Mouse (Mus musculus): ENCODE data around the gene Tmem37.

Gene Tmem37

DNA sequence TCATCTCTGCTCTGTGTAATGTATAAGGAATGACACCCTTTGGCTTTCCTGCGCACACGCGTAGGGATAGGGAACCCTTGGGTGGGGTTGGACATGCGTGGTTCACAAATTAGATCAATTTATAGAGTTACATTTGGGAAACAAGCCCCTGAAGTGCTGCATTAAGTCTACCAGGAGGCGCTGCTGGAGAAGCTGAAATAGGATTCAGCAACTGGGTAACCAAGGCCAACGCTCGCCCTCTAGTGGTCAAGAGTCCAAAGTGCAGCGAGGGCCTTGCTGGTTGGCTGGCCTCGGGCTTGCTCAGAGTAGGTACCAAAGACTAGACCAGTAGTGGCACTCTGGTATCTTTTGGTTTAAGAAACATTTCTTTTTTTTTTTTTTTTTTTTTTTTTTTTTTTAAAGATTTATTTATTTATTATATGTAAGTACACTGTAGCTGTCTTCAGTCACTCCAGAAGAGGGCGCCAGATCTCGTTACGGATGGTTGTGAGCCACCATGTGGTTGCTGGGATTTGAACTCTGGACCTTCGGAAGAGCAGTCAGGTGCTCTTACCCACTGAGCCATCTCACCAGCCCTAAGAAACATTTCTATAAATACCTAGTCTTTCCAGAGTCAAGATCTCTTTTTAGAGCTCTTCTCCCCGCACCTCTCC, 19.7 kb upstream of the Tmem37 start:
- DNase-seq (ENCODE audit: low spot score in 2 of 2) = peak; percentile 76 to 88

DNA sequence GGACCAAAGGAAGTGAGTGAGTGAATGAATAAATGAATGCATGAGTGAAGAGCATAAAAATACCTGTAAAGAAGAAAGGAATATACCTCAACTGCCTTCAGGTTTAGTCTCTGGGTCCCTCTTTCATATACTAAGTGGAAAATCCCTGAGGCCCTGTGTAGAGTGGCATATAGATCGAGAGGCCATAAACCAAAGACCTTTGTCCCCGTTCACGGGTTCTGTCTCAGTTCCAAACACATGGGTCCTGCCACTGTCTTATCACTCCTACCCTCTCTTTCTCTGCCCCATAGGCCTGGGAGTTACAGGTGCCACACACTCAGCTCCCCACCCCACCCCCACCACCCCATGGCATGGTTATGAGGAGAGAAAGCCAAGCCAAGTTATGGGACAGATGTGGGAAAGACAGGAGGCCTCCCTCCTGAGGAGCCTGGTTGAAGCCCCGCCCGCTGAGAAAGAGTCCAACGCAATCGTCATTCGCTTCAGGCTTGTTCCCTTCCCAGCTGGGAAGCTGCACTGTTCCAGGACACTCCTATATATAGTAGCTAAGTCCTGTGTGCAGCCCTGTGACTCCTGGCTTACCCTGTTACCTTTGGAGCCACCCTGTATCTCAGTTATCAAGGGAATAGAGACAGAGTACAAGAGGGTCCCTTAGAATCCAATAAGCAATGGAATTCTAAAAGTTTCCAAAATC, 17.2 kb upstream of the Tmem37 start:
- DNase-seq (ENCODE audit: low spot score in 2 of 2) = no peak

DNA sequence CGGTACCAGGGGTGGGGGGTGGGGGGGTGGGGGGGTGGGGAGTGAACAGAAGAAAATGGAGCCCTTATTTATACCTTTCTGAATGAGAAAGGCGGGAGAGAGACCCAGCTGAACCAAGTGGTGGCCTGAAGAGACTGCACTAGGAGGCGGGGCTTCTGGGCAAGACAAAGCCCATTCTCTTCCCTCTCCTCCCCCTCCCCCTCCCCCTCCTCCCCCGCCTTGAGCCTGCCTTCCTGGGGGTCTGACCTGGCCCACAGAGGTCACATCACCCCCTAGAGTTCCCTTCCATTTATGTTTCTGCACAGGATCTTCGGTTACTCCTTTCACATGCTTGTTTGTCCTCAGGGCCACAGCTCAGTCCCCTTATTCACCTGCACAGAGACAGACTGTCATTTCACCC, 15.3 kb upstream of the Tmem37 start:
- no peak for DNase-seq (ENCODE audit: low spot score in 2 of 2)

DNA sequence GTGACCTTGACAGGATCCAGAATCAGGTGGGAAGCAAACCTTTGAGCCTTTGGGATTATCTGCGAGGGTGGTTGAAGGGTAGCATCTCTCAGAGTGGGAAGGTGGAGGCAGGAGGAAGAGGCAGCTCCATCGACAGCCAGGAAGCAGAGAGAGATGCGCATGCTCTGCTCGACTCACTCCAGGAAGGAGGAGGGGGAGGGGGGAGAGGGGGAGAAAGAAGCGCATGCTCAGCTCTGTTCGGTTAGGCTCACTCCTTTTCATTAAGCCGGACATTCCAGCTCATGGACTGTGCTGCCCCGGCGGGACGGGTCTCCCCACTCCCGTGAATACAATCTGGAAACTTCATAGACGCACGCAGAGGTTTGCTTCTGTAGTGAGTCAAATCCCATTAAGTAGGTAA, 12.8 kb upstream of the Tmem37 start:
- no peak for DNase-seq (ENCODE audit: low spot score in 2 of 2)

DNA sequence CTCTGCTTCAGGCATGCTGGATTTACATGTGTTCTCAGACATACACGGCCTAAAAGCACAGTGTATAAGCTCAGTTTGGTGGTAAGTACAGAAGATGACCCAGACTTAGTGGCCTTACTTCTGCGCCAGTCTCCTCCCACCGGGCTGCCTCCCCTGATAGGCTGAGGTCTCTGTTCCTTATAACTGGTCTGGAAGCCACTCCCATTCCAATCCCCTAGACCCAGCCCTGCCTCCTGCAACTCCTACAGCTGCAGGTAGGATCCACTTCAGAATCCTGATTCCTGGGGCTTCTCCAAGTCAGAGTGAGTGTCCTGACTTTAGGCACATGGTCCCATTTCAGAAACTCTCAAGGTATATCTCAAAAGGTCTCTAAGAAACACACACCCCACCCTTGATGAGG, 11.8 kb upstream of the Tmem37 start:
- DNase-seq (ENCODE audit: low spot score in 2 of 2) = no peak

DNA sequence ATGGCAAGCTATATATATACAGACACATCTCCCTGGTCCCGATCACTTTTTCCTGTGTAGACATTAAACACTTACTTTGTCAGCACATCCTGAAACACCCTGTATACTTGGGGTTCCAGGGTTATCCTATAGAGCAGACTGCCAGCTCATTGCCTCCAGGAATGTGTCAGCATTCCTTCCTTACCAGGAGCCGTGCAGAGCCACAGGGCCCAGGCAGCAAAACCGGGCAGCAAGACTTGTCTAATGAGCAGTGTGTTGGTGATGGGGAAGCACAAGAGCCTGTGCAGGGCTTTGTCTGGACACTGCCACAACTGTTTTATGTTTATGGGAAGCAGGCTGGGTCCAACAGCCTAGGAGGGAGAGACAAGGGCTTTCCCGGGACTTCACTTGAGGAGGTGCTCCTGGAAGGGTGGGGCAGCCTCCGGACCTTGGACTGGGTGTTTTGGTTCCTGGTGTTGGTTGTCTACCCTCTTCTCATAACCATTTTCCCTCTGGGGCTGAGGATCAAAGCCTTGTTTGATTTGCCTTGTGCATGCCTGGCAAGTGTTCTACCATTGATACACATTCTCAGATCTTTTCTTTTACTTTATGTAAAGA, 10.1 kb upstream of the Tmem37 start:
- no peak for DNase-seq (ENCODE audit: low spot score in 2 of 2)

DNA sequence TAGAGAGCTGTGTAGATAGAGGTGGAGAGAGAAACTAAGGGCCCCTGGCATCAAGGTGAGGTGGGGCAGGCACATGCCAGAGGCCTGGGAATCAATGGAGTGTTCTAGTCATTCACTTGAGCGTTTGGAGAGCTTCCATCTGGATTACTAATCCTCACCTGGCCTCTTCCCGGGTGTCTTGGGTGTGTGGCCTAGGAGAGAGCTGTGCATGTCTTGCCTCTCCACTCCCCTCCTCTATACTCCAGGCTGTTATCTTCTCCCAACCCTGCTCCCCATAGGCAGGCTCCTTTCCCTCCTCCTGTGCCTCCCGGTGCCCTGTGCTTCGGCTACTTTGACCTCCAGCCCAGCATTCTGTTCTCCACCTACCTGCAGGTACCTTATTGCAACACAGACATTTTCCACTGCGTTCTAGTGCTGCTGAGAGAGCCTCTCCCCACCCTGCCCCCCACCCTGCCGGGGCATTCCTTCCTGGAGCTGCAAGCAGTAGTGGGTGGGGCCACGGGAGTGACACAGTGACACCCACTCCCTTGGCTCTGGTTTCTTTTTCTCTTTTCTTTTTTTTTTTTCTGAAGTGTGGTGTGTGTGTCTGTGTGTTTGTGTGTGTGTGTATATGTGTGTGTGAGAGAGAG, 9.2 kb upstream of the Tmem37 start:
- DNase-seq (ENCODE audit: low spot score in 2 of 2) = peak in 1 of 2 experiments; percentile 14

DNA sequence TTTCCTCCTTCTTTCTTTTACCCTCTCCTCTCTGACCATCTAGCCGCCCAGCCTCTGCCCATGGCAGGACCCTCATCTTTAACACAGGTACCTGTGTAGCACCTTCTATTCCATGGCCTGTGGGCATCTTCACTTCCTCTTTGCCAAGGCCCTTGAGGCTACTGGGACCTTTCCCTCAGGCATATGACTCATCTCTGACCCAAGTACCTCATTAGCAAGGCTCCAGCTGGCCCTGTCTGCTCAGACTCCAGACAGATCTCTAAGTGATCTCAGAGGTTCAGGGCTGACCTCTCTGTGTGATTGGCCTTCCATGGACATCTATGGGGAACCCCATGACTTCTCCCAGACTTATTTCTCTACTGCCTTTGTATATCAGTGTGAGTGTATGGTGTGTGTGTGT, 6.8 kb upstream of the Tmem37 start:
- no peak for DNase-seq (ENCODE audit: low spot score in 2 of 2)

DNA sequence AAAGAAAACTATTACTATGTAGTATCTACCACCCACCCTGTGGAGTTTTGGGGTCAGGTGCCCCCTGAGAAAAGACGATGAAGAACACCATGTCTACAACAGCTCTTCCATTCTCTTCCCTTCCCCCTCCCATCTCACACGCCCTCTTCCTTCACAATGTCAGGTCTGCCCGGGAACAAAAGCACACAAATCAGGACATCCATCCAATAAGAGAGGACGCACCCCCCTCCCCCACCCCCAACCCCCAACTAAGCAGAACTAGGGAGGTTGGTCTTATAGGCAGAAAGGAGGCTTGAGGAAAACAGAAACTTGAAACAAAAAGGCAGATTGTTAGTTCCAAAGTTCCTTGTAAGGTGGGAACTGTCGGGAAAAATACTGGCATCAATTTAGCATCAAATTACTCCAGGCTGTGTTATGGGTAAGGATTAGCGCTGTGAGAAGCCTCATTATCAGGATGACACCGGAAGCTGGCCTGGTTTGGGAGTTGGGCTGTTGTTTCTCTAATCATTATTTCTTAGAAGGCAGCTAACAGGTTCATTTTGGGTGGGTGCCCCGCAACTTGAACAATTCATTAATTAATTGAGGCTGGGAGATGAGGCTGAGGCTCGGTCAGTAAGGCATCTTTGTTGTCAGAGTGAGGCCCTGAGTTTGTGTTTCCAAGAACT, 4.0 kb upstream of the Tmem37 start:
- no peak for DNase-seq (ENCODE audit: low spot score in 2 of 2)

DNA sequence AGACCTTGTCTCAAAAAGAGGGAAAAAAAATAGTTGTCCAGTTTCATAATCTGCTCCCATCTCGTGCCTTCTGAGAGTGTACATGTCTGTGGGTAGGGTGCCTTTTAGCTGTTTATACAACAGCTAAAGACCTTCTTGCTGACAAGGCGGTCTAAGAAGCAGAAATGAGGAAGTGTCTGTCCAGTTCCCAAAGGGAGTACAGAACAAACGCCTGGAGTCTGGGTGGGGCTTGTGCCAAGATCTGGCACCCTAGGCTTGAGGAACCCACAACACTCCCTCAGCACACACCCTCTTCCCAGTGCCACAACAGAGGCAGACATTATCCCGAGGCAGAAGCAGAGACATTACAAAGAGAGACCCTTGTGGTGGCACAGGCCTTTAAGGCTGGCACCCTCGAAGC, 1.6 kb upstream of the Tmem37 start:
- DNase-seq (ENCODE audit: low spot score in 2 of 2) = no peak

DNA sequence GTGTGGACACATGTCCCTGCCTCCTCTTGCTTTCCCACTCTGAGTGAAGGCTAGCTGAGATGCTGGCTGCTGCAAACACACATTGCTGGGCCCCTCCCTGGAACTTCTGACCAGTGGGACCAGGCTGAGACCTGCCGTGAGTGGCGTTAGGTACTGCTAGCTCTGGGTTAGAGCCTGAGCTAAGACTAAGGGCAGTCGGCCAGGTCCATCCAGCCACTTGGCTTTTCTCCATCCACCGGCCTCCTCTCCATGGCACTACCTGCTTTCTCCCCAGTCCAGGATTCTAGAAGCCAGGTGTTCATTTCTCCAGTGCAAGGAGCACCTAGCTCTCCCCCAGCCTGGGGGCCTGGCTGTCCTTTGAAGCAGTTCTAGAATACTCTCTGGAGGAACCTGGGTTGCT, 1.1 kb upstream of the Tmem37 start:
- no peak for DNase-seq (ENCODE audit: low spot score in 2 of 2)

DNA sequence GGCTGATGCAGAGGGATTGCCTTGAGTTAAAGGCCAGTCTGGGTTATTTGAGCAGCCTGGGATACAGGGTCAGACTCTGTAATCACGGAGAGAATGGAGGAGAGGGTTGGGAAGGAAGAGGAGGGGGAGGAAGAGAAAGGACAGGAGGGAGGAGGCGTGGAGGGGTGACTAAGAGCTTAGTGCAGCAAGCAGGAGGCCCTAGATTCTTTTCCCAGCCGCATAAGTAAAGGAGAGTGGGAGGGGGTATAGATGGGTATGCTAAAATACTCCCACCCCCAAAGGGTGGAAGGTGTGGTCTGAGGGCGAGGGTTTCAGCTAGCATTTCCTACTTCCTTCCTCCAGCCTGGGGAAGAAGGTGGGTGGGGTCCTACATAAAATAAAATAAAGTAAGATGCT, 431 bp upstream of the Tmem37 start:
- DNase-seq (ENCODE audit: low spot score in 2 of 2) = no peak

DNA sequence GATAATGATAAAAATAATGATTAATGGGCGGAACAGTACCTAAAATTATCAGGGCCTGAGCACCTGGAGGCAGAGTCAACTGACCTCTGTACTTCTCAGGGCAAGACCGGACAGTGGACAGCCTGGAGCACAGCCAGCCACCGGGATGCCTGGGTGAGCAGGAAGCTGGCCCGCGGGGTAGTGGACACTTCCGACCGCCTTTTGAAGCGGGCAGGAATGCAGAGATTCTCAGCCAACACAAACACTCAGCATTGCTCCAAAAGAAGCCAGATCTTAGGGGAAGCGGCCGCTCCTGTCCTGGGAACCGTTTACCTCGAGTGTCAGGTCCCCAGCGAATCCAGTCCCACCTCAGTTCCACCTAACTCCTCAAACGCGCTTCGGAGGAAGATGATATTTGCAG, 974 bp downstream of the Tmem37 start:
- DNase-seq (ENCODE audit: low spot score in 2 of 2) = peak in 1 of 2 experiments; percentile 48

DNA sequence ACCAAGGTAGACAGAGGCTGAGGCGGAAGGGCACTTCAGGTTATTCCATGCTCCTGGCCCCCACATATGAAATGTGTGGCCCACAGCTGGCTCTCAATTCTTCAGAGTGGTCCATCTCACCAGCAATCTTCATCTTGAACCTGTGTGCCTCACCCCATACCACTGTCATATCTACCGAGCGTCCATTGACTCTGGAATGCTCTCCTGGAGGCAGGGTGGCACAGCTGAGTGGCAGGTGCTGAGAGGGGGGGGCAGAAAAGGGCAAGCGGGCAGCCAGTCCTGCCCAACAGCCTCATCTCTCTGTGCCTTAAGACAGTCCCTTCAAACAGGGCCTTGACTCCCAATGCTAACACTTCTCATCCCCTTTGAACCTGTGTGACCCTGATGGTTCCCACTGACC, 2.7 kb downstream of the Tmem37 start:
- no peak for DNase-seq (ENCODE audit: low spot score in 2 of 2)

DNA sequence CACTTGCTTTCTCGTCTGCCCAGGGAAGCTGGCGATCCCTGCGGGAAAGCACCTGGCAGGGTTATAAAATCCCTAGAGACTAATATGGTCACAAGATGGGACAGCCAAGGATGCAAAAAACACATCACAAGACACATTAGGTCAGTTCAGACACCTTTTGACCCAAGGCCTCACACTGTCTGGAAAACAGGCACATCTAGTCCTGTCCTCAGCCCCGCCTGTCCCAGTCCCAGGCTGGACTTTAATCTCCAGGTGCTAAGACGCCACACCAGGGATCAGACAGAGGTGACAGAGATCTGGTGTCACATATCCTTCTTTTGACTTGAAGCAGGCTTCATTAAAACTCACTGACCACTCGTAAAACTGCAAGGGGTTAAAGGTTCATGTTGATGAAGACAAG, 3.7 kb downstream of the Tmem37 start:
- no peak for DNase-seq (ENCODE audit: low spot score in 2 of 2)

DNA sequence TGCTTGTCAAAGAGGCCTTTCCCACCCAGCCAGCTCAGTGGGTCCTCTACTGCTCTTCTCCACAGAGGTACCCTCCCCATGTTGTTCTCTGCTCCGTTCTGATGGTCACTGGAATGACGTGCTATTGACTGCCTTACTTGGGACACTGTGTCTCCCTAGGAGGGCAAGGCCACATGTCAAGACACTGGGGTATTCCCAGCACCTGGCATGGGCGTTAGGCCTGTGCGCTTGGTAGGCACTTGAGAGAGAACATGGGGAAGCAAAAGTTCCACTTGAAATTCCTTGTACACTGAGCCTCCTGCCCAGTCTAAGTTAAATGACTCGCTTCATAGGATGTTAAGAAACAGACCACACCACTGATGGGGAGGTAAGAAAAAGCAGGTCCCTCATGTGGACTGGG, 4.8 kb downstream of the Tmem37 start:
- no peak for DNase-seq (ENCODE audit: low spot score in 2 of 2)

DNA sequence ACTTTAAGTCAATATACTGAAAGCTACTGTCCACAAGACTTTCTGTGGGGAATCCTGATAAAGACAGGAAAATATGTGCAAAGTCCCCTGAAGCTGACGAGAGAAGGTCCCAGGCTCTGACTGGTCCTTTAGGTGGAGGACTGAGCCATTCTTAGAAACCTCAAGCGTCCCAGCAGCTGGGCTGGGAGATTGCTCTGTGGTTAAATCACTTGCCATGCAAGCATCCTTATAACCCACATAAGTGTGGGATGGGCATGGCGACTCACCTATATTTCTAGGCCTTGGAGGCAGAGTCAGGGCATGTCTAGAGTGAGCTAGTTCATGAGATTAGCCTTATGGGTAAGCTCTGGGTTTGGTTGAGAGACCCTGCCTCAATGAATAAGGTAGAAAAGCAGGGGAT, 7.2 kb downstream of the Tmem37 start:
- no peak for DNase-seq (ENCODE audit: low spot score in 2 of 2)

DNA sequence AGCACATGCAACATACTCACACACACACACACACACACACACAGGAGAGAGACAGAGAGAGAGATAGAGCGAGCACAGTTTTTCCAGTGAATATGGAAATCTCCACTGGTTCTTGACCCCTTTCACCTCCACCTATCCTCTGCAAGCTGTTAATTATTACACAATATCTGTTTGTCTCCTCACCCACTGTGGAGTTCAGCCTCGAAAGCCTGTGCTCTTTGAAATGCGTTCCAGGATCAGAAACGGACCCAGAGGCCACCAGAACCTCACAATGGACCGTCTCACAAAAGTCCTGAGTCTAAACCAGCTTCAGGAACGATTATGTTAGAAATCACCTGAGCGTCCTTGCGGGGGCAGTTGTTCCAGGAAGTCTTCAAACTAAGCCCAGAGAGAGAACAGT, 7.7 kb downstream of the Tmem37 start:
- DNase-seq (ENCODE audit: low spot score in 2 of 2) = no peak

DNA sequence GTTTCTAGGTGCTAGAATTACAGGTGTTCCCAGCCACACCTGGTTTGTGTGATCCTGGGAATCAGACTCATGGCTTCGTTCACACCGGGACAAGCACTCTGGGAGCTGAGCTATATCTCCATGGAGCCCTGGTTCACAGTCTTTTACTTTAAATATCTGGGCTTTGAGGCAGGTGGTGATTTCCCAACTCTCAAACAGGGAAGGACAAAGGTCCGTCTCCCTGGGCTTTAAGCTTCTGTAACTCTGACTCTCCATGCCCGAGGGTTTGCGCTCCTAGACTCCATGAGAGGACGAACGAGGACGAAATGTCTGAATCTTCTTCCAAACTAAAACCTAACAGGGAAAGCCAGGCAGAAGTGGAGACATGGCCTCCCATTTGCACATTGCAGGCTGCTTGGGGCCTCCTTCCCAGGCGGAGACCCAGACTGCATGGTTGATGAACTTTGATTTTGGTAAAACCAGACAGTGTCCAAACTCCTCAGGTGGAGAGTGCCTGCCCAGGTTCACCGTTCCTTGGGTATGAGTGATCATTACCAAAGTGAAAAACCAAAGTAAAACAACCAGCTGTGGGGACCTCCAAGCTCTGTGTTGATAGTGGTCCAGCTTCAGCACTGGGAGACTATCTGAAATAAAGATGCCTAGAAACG, 9.7 kb downstream of the Tmem37 start:
- DNase-seq (ENCODE audit: low spot score in 2 of 2) = no peak

DNA sequence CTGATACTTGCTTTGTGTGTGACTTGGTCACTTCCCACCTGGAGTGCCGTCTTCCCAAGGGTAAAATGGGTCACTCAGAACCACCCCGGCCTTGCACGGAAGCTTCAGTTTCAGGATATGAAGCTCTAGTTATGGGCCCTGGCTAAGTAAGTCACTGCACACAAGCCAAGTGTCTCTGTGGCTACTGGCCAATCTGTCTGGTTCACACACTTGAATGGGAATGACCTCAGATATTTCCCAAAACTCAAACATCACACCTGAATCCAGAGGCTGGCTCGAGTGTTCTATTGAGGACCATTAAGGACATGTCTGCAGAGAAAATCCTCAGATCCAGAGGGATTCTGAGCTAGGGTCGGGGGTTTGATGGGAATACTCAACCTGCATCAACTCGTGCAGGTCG, 11.6 kb downstream of the Tmem37 start:
- DNase-seq (ENCODE audit: low spot score in 2 of 2) = no peak

DNA sequence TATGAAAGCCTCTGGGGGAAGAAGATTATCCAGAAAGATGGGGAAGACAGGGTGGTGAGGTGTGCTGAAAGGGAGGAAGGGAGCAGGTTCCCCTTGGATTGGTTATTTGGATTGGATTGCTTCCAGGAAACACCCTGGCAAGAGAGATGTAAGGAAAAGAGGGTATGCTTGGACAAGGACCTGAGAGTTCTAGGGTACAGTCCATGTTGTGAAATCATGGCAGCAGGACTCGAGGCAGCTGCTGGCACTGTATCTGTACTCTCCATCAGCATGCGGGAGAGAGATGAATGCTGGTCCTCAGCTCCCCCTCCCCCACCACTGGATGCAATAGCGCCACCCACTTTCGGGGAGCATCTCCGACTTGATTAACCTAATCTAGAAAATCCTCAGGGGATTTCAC, 13.2 kb downstream of the Tmem37 start:
- no peak for DNase-seq (ENCODE audit: low spot score in 2 of 2)

Data from urinary bladder, postnatal 36 days (tissue).